Mouse (Mus musculus) cerebellum, adult 18-20 months (tissue): ENCODE data around the gene Dnah10.

Experiments
- DNase-seq, 2 experiments: peaks; one replicate each; pipeline ENCODE4 v3.0.0; 2021

The Dnah10 gene

GRCm38 (mm10) chr5:124724997-124725396 lies at the start of gene Dnah10:
Gene Dnah10 (plus strand): TSS chr5:124725085.
- DNase-seq = no peak

- DNase-seq = no peak
These were observed 11.1 kb upstream of the Dnah10 start for GRCm38 (mm10) chr5:124713741-124714140.

DNA sequence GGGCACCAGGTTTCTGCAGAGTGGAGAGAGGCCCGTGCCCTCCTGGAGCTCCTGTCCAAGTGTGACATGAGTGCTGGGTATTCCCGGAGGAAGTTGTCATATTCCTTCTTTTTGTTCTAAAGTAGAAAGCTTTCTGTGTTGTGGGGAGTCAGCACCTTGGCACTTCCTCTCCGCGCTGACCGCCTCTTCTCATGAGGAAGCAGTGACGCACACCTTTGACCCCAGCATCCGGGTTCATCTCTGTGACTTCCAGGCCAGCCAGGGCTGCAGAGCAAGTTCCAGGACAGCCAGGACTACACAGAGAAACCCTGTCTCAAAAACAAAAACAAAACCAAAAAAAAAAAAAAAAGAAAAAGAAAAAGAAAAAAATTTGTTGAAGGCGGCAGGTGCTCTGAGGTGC lies 9.8 kb upstream of the Dnah10 start:
- DNase-seq = no peak

GRCm38 (mm10) chr5:124717969-124718368 lies 6.9 kb upstream of the Dnah10 start:
- DNase-seq = no peak

- DNase-seq = no peak
These were observed 6.5 kb upstream of the Dnah10 start for GRCm38 (mm10) chr5:124718396-124718795.

DNA sequence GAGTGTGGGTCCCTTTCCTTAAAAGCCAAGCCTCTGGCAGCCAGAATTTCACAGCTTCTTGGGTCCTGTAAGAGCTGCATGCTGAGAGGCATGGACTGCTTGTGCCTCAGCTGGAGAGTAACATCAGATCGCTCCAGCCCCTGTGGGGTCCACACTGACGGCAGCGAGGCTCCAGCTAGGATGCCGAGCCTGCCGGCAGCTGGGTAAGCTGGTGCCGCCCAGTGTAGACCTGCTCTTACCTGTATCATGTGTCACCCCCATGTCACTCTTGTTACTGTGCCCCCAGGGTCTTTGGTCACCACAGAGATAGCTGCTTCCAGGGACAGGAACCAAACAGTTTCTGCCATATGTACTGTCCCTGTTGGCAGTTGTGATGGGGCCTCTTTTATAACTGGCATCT lies 1.8 kb upstream of the Dnah10 start:
- DNase-seq = no peak

GRCm38 (mm10) chr5:124729662-124730206 lies 4.8 kb downstream of the Dnah10 start:
- DNase-seq = no peak

DNA sequence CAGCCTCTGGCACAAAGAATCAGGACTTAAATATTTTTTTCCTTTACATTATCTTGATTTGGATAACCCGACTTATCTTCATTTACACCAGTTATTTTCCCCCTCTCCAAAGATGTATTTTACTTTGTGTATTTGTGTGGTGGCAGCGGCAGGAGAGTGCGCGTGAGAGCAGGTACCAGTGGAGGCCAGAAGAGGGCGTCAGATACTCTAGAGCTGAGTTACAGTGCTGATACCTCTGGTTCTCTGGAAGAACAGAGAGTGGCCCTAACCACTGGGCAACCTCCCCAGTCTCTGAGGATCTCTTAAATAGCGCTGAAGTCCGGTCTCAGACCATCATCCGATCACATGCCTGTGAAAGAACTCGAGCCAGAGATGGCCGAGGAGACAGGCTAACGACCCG lies 9.1 kb downstream of the Dnah10 start:
- DNase-seq = no peak

DNA sequence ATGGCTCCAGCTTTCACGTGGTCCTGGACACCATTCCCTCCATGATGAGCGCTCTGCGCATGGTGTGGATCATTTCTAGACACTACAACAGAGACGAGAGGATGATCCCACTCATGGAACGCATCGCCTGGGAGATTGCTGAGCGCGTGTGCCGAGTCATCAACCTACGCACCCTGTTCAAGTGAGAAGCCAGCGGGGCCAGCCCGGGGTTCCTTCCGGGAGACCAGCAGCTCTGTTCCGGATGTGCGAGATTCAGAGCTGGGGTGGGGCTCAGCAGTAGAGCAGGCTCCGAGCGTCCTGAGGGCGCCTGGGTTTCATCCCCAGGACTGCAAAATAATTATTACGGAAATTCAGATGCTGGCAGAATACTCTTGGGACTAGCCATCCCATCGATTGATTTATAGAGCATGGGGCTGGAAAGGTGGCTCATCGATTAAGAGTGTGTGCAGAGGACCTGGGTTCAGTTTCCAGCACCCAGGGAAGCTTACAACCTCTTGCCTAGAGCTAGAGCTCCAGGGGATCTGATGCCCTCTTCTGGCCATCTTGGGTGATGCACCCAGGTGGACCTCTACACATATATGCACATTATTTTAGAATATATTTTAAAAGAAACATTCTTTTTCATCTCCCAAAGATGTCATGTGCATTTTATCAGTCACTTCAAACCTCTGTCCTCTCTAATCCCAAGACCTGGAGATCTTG lies 17.2 kb downstream of the Dnah10 start:
- DNase-seq = no peak

DNA sequence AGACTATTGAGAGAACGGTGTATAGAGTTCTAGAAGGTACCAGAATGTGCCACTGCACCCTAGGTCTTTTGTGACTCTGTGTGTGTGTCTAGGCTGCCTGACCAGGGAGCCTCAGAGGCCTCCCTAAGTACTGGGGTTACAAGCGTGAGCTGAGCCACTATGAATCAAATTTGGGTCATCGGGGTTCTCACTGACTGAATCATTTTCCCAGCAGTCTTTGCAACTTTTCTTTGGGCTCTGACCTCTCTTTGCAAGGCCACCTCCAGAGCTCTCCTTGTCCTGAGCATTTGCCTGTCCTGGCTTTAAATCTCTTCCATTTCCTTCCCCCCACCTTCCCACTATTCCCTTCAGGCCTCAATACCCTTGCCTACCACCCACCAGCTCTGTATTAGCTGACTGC lies 19.0 kb downstream of the Dnah10 start:
- DNase-seq = no peak

- no peak for DNase-seq
These were observed 21.3 kb downstream of the Dnah10 start for GRCm38 (mm10) chr5:124746220-124746619.

GRCm38 (mm10) chr5:124748296-124748695 lies 23.4 kb downstream of the Dnah10 start:
- no peak for DNase-seq

GRCm38 (mm10) chr5:124751656-124752055 lies 26.8 kb downstream of the Dnah10 start:
- DNase-seq = no peak

DNA sequence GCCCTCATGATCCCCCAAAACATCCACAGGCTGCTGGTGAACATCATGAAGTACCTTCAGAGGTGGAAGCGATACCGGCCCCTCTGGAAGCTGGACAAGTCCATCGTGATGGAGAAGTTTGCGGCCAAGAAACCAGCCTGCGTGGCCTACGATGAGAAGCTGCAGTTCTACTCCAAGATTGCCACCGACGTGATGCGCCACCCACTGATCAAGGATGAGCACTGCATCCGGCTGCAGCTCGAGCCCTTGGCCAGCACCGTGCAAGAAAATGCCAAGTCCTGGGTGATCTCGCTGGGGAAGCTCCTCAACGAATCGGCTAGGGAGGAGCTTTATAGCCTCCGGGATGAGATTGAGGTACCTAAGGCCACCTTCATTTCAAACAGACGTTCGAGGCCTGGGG lies 36.1 kb downstream of the Dnah10 start:
- no peak for DNase-seq

GRCm38 (mm10) chr5:124761787-124762186 lies 36.9 kb downstream of the Dnah10 start:
- no peak for DNase-seq

DNA sequence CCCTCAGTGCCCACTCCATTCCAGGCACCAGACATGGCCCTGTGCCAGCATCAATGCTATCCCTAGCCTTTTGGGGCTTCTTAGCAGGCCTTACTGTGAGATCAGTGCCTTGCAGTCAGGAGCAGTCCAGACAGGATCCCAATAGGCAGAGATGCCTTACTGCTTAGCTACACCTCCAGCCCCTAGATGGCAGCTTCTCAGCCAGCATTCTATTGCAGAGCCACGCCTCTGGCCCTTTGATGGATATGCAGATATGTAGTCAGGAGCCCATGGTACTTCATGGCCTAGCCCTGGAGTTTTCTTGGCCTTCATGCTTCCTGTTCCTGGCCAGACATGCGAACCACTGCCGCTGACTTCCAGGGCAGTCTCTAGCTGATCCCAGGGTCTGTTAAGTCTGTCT lies 49.7 kb downstream of the Dnah10 start:
- no peak for DNase-seq

DNA sequence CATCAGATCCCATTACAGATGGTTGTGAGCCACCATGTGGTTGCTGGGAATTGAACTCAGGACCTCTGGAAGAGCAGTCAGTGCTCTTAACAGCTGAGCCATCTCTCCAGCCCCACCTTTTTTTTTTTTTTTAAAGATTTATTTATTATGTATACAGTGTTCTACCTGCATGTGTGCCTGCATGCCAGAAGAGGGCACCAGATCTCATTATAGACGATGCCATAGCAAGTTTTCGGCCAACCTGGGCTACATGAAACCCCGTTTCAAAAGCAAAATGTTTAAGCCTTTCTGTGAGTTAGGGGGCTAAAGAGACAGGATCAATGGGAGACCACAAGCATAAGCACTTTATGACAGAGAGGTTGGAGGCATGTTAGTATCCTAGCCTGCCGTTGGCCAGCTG lies 51.4 kb downstream of the Dnah10 start:
- peak; percentile 46 to 55 for DNase-seq

DNA sequence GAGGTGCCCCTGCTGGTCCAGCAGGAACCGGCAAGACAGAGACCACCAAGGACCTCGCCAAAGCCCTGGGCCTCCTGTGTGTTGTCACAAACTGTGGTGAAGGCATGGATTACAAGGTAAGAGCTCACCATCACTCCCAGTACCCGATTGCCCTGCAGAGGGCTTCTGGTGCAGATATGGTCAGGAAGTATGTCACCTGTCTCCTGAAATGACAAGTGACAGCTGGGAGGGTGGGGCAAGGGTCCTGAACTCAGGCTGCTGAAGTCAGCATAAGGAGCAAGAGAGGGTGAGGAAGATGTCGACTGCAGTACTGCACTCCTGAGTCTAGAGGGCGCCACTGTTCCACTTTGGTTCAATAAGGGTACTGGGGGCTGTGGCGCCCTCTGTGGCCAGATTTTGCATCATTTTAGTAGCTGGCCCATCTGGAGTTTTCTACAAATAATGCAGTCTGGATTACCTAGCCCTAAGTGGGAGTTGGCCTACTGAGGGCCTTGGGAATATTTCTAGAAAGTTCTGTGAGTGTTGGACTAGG lies 52.4 kb downstream of the Dnah10 start:
- DNase-seq = peak; percentile 81 to 85

DNA sequence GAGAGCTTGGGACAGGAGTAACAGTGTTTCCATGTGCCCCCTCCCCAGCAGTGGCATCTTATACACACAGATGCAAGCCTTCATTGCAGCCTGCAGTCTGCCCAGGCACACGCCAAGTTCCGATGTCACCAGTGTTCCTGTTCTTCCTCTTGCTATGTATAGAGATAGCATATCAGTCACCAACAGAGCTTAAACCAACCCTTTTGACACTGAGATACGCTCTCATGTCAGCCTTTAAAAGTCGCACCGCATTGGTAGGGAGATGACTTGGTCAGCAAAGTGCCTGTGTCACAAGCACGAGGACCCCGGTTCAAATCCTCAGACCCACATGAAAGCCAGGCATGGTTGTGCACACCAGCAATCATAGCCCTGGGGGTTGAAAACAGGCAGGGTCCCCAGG lies 55.0 kb downstream of the Dnah10 start:
- DNase-seq = no peak

DNA sequence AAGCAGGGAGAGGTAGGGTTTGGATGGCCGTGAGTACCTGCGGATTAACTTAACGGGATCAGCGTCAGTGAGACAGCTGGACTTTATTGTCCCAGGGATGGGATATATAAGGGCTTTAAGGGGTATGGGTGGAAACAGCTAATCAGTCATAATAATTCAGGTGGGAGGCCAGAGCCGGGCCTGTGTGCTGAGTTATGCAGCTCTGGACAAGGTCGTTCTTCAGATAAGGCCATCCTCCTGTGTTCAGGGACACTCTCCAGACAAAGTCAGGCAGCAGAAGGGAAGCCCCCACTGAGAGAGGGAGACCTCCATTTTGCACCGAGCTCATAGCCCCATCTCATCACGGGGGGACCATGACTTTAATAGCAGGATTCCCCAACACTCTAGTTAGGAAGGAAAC lies 56.8 kb downstream of the Dnah10 start:
- DNase-seq = no peak

GRCm38 (mm10) chr5:124785650-124786049 lies 60.8 kb downstream of the Dnah10 start:
- DNase-seq = no peak

DNA sequence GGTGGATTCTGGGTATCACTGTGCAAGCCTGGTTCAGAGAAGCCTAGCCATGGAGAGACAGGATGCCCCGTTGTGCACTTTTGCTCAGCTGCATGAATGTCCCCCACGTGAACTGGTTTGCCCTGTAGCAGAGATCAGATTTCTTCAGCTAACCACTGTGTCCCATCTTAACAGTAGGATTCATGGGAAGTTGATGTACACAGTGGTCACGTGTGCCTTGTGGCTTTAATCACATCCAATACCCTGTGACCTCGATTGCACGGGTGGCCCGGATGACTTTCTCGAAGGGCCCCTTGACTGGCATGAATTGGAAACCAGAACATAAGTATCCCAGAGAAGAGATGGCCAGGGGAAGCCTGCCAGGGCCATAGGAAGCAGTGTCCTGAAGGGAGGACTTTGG lies 67.2 kb downstream of the Dnah10 start:
- no peak for DNase-seq

GRCm38 (mm10) chr5:124809708-124810366 lies 85.0 kb downstream of the Dnah10 start:
- DNase-seq = peak; percentile 54 to 57

DNA sequence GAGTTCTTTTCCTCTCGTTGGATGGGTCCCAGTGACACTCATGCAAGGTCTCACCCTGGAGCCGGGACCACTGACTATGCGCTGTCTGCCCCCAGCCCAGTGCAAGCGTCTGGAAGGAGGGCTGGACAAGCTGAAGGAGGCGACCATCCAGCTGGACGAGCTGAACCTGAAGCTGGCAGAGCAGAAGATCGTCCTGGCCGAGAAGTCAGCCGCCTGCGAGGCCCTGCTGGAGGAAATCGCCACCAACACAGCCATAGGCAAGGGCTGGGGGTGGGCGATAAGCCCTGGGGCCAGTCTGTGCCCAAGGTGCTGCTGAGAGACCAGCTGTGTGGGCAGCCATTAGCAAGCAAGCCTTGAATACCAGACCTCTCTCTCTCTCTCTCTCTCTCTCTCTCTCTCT lies 87.6 kb downstream of the Dnah10 start:
- DNase-seq = no peak
